Mouse (Mus musculus): ENCODE data around the gene Pgpep1.

Pgpep1 gene

GRCm38 (mm10) chr8:70631436-70631835, 28.8 kb downstream of the Pgpep1 start:
- DNase-seq (ENCODE audit: low spot score), result no peak

GRCm38 (mm10) chr8:70630532-70631381, 29.4 kb downstream of the Pgpep1 start:
- no peak for DNase-seq (ENCODE audit: low spot score)

- DNase-seq (ENCODE audit: low spot score), result peak; percentile 89
Observed at GRCm38 (mm10) chr8:70629574-70630531, 30.3 kb downstream of the Pgpep1 start.

GRCm38 (mm10) chr8:70628986-70629490, 31.1 kb downstream of the Pgpep1 start:
- no peak for DNase-seq (ENCODE audit: low spot score)

- no peak for DNase-seq (ENCODE audit: low spot score)
Observed at GRCm38 (mm10) chr8:70627041-70627440, 33.1 kb downstream of the Pgpep1 start.

- DNase-seq (ENCODE audit: low spot score), result no peak
Observed at GRCm38 (mm10) chr8:70625104-70625503, 35.1 kb downstream of the Pgpep1 start.

- no peak for DNase-seq (ENCODE audit: low spot score)
Observed at GRCm38 (mm10) chr8:70622220-70622619, 38.0 kb downstream of the Pgpep1 start.

GRCm38 (mm10) chr8:70618888-70619334, 41.3 kb downstream of the Pgpep1 start:
- DNase-seq (ENCODE audit: low spot score), result no peak

- DNase-seq (ENCODE audit: low spot score), result no peak
Observed at GRCm38 (mm10) chr8:70617985-70618384, 42.2 kb downstream of the Pgpep1 start.

GRCm38 (mm10) chr8:70616645-70617044, 43.5 kb downstream of the Pgpep1 start:
- DNase-seq (ENCODE audit: low spot score), result no peak

- DNase-seq (ENCODE audit: low spot score), result no peak
Observed at GRCm38 (mm10) chr8:70615894-70616293, 44.3 kb downstream of the Pgpep1 start, which contains the start of gene Lrrc25. TSS of gene Lrrc25 (plus strand) at chr8:70616155.

GRCm38 (mm10) chr8:70615281-70615680, 44.9 kb downstream of the Pgpep1 start:
- DNase-seq (ENCODE audit: low spot score), result no peak

- no peak for DNase-seq (ENCODE audit: low spot score)
Observed at GRCm38 (mm10) chr8:70614469-70614868, 45.7 kb downstream of the Pgpep1 start.

- DNase-seq (ENCODE audit: low spot score), result no peak
Observed at GRCm38 (mm10) chr8:70613763-70614162, 46.4 kb downstream of the Pgpep1 start.

GRCm38 (mm10) chr8:70611849-70612248, 48.3 kb downstream of the Pgpep1 start:
- no peak for DNase-seq (ENCODE audit: low spot score)

GRCm38 (mm10) chr8:70610796-70611771, 49.1 kb downstream of the Pgpep1 start:
- DNase-seq (ENCODE audit: low spot score), result no peak

- DNase-seq (ENCODE audit: low spot score), result no peak
Observed at GRCm38 (mm10) chr8:70609849-70610795, 50.1 kb downstream of the Pgpep1 start.

GRCm38 (mm10) chr8:70609368-70609848, 50.8 kb downstream of the Pgpep1 start:
- no peak for DNase-seq (ENCODE audit: low spot score)

- no peak for DNase-seq (ENCODE audit: low spot score)
Observed at GRCm38 (mm10) chr8:70608749-70609367, 51.3 kb downstream of the Pgpep1 start, which contains the start of gene Ssbp4. TSS of gene Ssbp4 (minus strand) at chr8:70608872.
